Mouse (Mus musculus): ENCODE measurements around the gene Lgals4. TPM values are rescaled to one million over a fixed set of nuclear protein-coding genes. Genes with fewer than 3 reads are reported as not detected.
A peak's percentile ranks its signal among the peaks of the same experiment; 100 is the strongest.

The Lgals4 gene
- 10.7 and 13.4 TPM in 2 replicates for polyA plus RNA-seq (2012; rRNA removed)

GRCm38 (mm10) chr7:28833723-28834347 lies at the start of gene Lgals4:
Lgals4 (plus strand) TSS chr7:28833854.
- no peak for DNase-seq (ENCODE audit: extremely low spot score in 1 of 2, low spot score in 1 of 2)

DNA sequence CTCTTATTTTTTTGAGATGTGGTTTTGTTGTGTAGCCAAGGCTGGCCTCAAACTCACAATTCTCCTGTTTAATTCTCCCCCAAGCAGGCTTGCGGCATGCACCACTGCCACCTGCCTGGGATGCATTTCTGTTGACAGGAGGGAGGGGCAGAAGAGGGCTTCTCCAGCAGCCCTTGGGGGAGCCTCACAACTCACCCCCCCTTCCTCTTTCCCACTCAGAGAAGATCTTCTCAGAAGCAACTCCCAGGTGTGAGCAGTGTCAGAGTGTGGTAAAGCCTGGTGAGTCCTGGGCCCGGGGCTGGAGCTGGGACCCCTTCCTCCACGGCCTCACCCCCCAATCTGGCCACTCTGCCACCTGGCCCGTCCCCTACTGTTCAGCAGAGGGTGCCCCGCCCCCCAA lies 48.5 kb upstream of the Lgals4 start:
- no peak for DNase-seq (ENCODE audit: extremely low spot score in 1 of 2, low spot score in 1 of 2)

GRCm38 (mm10) chr7:28787884-28788283 lies 45.8 kb upstream of the Lgals4 start:
- no peak for DNase-seq (ENCODE audit: extremely low spot score in 1 of 2, low spot score in 1 of 2)

DNA sequence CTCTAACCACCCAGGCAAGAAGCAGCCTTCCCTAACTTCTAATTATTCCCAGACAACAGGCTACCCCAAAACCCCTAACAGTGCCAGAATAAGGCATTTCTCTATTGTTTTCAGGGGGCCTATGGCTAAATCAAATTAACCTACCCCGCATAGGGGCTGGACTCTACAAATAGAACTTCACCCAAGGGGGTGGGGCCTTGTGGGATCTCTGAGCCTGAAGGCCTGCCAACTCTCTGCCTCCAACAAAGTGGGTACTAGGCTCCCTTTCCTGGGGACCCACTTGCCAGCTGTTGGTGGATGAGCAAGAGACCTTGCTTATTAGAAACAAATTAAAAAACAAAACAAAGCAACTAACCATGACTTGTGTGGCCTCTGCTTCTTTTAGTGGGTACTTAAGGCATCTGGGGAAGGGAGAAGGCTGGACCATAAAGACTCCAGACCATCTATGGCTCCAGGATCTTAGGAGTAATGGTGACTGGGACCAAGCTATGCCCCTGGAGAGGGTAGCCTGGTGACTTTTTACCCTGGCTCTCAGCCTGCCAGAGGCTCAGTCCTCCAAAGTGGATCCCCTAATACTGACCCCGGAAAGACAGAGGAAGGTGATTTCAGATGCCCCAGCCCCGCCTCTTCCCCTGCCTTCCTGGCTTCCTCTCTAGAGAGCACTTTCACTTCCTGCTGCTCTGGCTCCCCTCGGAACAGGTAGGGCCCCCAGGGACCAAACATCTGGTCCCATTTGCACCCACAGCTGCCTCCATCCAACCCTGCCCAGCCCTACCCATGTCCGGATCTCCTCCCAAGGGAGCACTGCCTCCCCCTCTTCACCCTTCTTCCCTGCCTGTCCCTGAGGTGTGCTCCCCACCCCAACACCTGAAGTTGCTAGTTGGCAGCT lies 45.1 kb upstream of the Lgals4 start, which contains the start of gene Rinl:
Gene Rinl, plus strand, starts transcription at position 663 of the 889 bp plus-strand sequence.
- DNase-seq (ENCODE audit: extremely low spot score in 1 of 2, low spot score in 1 of 2) = no peak

DNA sequence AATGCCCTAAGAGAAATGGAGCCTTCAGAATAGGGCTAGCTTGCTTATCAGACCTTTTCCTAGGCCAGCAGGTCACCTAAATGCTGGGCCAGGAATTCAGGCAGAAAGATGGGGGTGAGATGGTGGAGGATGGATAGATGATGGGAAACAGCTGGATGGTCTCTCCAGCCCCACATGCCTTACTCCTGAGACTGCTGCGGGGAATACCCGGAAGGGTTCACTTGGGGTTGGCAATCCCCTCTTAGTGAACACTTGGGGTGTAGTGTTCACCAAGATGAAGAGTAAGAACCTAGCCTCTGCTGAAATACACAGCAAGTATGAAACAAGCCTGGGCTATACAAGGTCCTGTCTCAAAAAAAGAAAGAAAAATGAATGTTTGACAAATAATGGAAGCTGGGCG lies 44.4 kb upstream of the Lgals4 start:
- DNase-seq (ENCODE audit: extremely low spot score in 1 of 2, low spot score in 1 of 2) = no peak

GRCm38 (mm10) chr7:28790066-28790806 lies 43.4 kb upstream of the Lgals4 start:
- no peak for DNase-seq (ENCODE audit: extremely low spot score in 1 of 2, low spot score in 1 of 2)

DNA sequence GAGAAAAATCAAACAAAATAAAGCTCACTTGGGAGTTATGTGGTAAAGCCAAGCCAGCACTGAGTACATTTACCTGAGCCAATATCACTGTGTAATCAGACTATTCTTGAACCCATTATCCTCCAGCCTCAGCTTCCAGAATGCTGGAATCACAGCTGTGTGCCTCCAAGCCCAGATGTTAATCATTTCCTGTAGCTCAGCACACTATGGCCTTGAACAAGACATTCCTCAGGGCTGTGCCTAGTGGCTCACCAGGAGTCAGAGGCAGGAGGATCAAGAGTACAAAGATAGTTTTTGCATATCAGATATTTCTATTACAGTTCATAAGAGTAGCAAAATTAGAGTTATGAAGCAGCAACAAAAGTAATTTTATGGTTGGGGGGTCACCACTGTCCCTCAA lies 41.9 kb upstream of the Lgals4 start:
- DNase-seq (ENCODE audit: extremely low spot score in 1 of 2, low spot score in 1 of 2) = no peak

GRCm38 (mm10) chr7:28792391-28793185 lies 41.1 kb upstream of the Lgals4 start:
- DNase-seq (ENCODE audit: extremely low spot score in 1 of 2, low spot score in 1 of 2) = no peak

DNA sequence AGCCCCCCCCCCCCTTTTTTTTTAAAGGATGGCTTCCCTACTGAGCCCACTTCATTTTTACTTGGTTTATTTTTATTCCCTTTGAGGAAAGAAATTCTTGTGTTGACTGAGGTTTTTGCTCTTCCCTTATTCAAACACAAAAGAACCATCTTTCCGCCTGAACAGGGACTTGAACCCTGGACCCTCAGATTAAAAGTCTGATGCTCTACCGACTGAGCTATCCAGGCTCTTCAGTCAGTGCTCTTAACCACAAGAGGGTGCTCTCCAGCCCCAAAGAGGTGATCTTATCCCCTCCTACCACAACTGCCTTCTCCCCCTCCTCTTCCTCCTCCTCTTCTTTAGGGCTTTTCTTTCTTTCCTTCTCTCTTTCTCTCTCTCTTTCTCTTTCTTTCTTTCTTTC lies 39.8 kb upstream of the Lgals4 start:
- peak in 1 of 2 experiments; percentile 50 for DNase-seq (ENCODE audit: extremely low spot score in 1 of 2, low spot score in 1 of 2)

DNA sequence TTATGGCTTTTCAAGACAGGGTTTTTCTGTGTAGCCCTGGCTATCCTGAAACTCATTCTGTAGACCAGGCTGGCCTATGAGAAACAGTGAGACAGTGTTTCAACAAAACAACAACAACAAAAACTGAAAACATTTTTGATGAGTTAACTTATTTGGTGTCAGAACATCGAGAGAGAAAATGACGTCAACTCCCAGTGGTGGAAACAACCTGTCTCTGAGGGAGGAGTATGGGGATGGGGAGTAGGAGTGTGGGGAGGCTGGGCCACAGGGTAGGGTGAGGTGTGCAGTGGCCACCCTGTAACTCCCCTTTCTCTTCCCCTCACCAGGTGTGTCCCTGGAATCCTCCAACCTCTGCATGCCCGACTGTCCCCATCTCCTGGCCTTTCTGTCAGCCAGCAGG lies 39.2 kb upstream of the Lgals4 start:
- no peak for DNase-seq (ENCODE audit: extremely low spot score in 1 of 2, low spot score in 1 of 2)

GRCm38 (mm10) chr7:28795832-28796231 lies 37.8 kb upstream of the Lgals4 start:
- no peak for DNase-seq (ENCODE audit: extremely low spot score in 1 of 2, low spot score in 1 of 2)

GRCm38 (mm10) chr7:28796562-28796975 lies 37.1 kb upstream of the Lgals4 start:
- DNase-seq (ENCODE audit: extremely low spot score in 1 of 2, low spot score in 1 of 2) = peak in 1 of 2 experiments; percentile 82

DNA sequence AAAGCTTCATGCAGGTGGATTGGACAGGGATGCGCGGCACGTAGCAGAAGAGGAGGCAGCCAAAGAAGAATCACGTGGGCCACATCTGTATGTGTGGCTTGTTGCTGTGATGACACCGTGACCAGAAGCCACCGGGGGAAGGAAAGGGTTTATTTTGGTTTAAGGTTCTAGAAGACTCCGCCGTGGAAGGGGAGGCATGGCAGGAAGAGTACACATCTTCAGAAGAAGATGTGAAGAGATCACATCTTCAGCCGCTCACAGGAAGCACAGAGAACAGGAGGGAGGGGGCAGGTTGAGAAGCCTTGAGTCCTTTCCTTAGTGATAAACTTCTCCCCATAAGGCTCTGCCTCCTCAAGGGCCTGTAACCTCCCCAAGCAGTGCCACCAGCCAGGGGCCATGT lies 33.7 kb upstream of the Lgals4 start:
- no peak for DNase-seq (ENCODE audit: extremely low spot score in 1 of 2, low spot score in 1 of 2)

DNA sequence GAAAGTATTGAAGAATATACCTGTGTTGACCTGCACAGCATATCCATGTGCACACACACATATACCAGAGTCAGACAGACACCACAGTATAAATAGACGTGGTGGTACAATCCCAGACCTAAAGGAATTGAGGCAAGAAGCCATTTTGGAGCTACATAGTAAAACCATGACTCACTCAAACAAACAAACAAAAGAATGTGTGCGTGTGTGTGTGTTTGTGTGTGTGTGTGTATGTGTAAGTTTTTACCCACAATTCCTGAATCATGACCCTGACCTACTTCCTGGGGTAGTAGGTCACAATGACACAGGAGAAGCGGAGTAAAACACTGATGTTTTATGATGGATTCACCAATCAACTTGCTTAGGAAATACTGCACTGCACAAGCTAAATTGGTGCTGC lies 32.2 kb upstream of the Lgals4 start:
- DNase-seq (ENCODE audit: extremely low spot score in 1 of 2, low spot score in 1 of 2) = no peak

DNA sequence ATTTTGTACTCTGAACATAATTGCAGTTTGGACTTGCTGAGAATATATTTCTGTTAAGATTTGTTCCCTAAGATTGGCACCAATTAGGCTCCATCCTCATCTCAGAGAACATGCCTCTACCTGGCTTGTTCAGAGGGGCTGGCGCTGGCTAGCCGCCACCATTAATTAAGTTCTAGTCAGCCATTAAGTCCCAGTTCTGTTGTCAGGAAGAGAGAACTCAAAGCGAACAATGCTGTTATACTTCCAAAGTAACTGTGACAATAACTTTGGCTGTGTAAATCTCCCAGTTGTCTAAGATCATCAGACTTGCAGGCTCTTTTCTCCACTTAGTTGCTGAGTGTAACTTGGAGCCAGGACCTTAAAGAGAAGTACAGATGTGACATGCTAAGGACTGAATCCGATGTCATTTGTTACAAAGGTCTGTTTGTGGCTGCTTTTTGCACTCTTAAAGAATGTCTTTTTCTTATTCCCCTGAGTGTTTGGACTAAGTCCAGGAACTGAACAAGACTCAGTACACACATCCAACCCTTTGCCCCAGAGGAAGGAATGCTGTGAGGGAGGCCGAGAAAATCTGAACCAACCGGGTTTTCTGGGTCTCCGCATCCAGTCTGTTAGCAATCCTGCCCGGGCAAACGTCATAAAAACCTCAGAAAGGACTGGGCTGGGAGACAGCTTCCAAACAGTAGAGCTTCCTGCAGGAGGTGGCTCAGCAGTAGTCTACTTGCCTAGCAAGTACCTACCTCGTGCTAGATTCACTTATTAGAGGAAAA lies 31.6 kb upstream of the Lgals4 start:
- no peak for DNase-seq (ENCODE audit: extremely low spot score in 1 of 2, low spot score in 1 of 2)

DNA sequence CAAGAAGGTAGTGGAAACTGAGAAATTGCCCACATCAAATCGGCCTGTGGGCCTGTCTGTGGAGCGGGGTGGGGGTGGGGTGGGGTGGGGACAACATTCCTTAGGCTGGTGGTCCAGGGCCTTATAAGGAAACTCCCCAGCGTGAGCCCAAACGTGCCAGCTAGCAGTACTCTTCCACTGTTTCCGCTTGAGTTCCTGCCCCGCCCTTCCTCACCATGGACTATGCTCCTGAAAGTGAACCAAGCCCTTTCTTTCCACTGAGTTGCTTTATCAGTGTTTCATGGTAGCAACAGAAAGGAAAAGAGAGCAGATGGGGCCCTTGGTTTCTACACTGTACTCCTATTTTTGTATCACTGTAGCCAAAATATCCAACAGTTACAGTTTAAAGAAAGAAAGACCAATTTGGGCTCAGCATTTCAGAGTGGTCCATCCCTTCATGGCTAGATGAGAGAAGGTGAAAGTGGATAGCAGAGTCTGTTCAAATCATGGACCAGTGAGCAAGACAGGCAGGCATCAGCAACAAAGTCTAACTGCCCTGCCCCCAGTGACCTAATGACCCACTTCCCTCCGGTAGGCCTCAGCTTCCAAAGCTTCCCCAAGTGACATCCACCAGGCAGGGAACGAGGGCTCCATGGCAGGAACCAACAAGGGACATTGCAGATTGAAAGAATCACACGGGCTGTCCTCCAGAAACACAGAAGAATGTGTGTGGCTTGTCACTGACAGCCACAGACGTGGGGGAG lies 30.6 kb upstream of the Lgals4 start:
- no peak for DNase-seq (ENCODE audit: extremely low spot score in 1 of 2, low spot score in 1 of 2)

- DNase-seq (ENCODE audit: extremely low spot score in 1 of 2, low spot score in 1 of 2) = no peak
Observed at GRCm38 (mm10) chr7:28803756-28804155, 29.9 kb upstream of the Lgals4 start.

GRCm38 (mm10) chr7:28806869-28807268 lies 26.8 kb upstream of the Lgals4 start:
- DNase-seq (ENCODE audit: extremely low spot score in 1 of 2, low spot score in 1 of 2) = no peak

GRCm38 (mm10) chr7:28807641-28808220 lies 25.9 kb upstream of the Lgals4 start:
- no peak for DNase-seq (ENCODE audit: extremely low spot score in 1 of 2, low spot score in 1 of 2)

Data from frontal cortex, adult 2 months (tissue).